Mouse (Mus musculus) cerebellum, adult 18-20 months (tissue): Measurements from ENCODE around the gene Tmem192.
"Not testable (repeated sequence)": the region's sequence is repeated elsewhere in the genome, so short reads cannot be mapped to it uniquely, and the experiment has no call there.

Experiments used
- DNase-seq, 2 experiments: peaks; one replicate each; pipeline ENCODE4 v3.0.0; 2021

The Tmem192 gene

DNA sequence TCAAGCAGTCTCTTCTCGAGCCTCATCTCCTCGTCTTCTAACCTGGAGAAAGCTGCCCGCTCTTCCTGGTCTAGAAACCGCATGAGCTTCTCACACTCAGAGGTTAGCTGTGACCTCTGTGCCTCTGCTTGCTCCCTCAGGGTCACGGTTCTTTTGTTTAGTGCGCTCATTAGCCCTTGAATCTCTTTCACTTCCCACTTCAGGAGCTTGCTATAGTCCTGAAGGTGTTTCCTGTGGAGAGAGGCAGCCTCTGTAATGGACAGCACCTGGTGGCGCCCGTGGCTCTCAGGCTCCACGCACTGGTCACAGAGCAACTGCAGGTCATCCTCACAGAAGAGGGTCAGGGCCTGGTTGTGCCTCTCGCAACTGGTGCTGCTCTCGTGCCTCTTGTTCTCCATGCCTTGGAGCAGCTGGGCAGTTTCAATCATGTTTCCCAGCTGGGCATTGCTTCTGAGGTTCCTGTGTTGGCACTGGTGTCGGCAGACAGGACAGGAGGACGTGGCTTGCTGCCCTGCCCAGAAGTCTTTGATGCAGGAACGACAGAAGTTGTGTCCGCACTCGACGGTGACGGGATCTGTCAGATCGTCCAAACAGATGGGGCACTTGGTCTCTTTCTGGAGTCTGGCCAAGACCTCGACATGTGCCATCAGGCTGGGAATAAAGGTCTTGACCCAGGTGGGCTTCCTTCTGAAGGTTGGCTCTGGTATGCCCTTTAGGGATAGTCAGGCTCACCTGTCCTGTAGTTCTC is 36.3 kb downstream of the Tmem192 start:
- peak; percentile 4 to 12 for DNase-seq

DNA sequence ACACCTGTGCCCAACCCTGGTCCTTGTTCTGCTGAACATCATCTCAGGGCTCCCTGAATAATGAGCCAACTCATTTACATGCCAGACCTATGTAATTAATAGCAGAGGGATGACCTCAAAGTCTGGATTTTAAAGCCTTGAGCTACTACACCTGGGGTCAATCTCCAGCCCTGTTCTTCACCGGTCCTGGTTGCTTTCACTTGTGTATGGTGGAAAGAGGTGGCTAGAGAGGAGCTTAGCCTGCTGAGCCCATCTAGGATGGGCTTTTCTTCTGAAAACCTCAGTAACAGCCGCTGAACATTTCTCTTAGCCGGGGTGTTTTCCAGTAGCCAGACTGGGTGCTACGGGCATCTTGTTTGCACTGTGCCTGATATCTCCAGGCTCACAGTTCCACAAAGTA is 40.7 kb downstream of the Tmem192 start, which contains the start of gene Trim75:
Trim75 (minus strand) TSS at position 101 of the 400 bp plus-strand sequence.
- DNase-seq, result no peak

- DNase-seq, result no peak
Observed at GRCm38 (mm10) chr8:64998806-64999365, 51.9 kb downstream of the Tmem192 start.

- DNase-seq, result not testable (repeated sequence)
Observed at GRCm38 (mm10) chr8:65007616-65008015, 60.6 kb downstream of the Tmem192 start.

DNA sequence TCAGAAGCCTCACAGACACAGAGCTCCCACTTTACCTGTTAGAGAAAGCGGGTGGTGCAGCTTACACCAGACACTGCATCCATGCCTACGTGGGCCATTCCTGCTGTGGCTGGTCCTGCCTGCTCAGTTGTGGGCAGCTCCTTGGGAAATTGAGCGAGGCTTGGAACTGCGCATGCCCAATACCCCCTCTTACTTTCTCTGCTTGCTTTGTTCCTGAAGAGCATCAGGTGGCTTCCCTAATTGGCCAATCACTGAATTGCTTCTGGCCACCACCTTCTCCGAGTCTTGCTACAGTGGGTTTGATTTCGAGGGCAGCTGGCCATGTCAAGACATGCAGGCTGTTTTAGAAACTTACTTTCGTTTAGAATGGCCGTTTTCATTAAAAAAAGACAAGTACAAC is 71.4 kb downstream of the Tmem192 start, which contains the start of the genes Trim61 and Trim60:
Trim61 (minus strand) TSS at position 101 of the 400 bp plus-strand sequence.
Trim60 (minus strand) TSS at position 162 of the 400 bp plus-strand sequence.
- DNase-seq, result no peak
